Mouse (Mus musculus) testis, adult 2 months (tissue): ENCODE measurements around the gene Dynlrb2. TPM values are rescaled to one million over a fixed set of nuclear protein-coding genes. Genes with fewer than 3 reads are reported as not detected.
A peak's percentile ranks its signal among the peaks of the same experiment; 100 is the strongest.

Source experiments
- H3K27ac ChIP-seq: fragments of 200-500 bp; 2 replicates; pipeline ENCODE4 v1.5.1; 2012; ENCODE audit warnings: low read depth, low read length; ENCODE audit not compliant: control insufficient read depth, insufficient read depth
- H3K27me3 ChIP-seq: fragments of 200-500 bp; 2 replicates; pipeline ENCODE4 v1.6.1; 2012; ENCODE audit warnings: mild to moderate bottlenecking, low read length, moderate library complexity; ENCODE audit not compliant: control insufficient read depth, insufficient read depth
- H3K36me3 ChIP-seq: fragments of 200-500 bp; 2 replicates; pipeline ENCODE4 v1.6.1; 2012; ENCODE audit warnings: mild to moderate bottlenecking, low read length; ENCODE audit not compliant: control insufficient read depth, insufficient read depth
- H3K4me1 ChIP-seq: fragments of 200-500 bp; 2 replicates; pipeline ENCODE4 v1.6.1; 2012; ENCODE audit warnings: low read length; ENCODE audit not compliant: control insufficient read depth, insufficient read depth
- H3K4me3 ChIP-seq: fragments of 200-500 bp; 2 replicates; pipeline ENCODE4 v1.5.1; 2012; ENCODE audit warnings: low read depth, mild to moderate bottlenecking, low read length, moderate library complexity, mixed read lengths; ENCODE audit not compliant: control insufficient read depth
- CTCF ChIP-seq: fragments of 200-500 bp; IDR thresholded peaks from 2 replicates; pipeline ENCODE4 v1.5.1; 2012; ENCODE audit warnings: low read depth, mild to moderate bottlenecking, inconsistent platforms, low read length, moderate library complexity; ENCODE audit not compliant: control insufficient read depth, insufficient read depth, insufficient replicate concordance
- POLR2A ChIP-seq: fragments of 200-500 bp; IDR thresholded peaks from 2 replicates; pipeline ENCODE4 v1.6.1; 2012; ENCODE audit warnings: low read depth, mild to moderate bottlenecking, inconsistent platforms, low read length, moderate library complexity; ENCODE audit not compliant: control insufficient read depth
- polyA plus RNA-seq: library from polyadenylated mRNA; depleted of rRNA; stranded (reverse); fragments of >200 nt; gene quantifications from 2 replicates; pipeline ENCODE4 v1.2.3, GENCODE M21; 2012; rRNA removed

The Dynlrb2 gene
- polyA plus RNA-seq = 235 and 246 TPM in 2 replicates

DNA sequence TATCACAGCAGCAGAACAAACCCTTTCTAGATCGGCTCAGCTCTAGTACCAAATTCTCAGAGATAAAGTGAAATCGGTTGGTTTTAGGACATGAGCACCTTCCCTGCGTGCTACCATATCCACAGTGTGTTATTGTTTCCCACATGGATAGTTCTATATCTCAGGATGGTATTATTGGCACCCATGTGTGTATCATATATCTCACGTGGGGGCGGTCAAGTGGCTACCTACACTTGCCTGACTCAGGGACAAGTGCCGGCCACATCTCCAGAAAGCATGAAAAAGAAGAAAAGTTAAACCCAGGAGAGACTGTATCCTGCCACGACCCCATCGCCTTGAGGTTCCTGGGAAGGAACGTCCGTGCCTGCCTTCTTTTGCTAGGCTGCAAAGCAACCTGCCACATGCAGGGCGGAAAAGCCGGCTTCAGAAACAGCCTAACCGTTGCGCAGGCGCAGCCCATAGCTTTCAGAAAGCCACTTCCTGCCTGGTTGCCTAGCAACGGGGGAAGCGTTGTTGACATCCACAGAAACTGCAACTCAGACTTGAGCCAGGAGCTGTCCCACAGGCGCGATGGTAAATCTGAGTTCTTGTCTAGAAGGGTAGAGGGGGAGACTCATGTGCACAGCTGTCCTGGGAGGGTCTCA lies at the start of gene Dynlrb2:
TSS of gene Dynlrb2 (plus strand) at position 498 of the 644 bp plus-strand sequence.
- Histone ChIP-seq H3K36me3 (no peaks in the 10 kb centered on the region), H3K27me3 (no peaks in the 10 kb centered on the region), H3K4me3 (peak within 1 kb of the TSS; percentile 88), H3K27ac (peak within 1 kb of the TSS; percentile 79), H3K4me1 (peaks cover 11% of the 10 kb centered on the region)
- TF ChIP-seq CTCF (no peak), POLR2A (peak; percentile 80)

DNA sequence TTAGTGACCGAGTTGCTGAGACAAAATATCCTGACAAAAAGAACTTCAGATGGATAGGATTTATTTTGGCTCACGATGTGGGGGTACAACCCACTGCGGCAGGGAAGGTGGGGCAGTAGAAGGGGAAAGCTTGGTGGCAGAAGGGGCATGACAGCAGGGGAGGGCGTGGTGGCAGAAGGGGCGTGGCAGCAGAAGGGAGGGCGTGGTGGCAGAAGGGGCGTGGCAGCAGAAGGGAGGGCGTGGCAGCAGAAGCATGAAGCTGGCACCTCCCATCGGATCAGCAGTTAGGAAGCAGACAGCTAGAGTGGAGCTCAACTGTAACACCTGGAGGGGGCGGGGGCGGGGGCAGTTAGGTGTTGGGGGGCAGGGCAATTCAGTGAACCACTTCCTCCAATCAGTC lies 46.2 kb upstream of the Dynlrb2 start:
- TF ChIP-seq CTCF (no peak), POLR2A (no peak)
- Histone ChIP-seq H3K36me3 (no peaks in the 10 kb centered on the region), H3K4me1 (peaks cover 8% of the 10 kb centered on the region), H3K27ac (peak overlapping the region; percentile 48; the same call in 1 of the 2 replicates), H3K27me3 (no peaks in the 10 kb centered on the region), H3K4me3 (no peak overlapping the region)

DNA sequence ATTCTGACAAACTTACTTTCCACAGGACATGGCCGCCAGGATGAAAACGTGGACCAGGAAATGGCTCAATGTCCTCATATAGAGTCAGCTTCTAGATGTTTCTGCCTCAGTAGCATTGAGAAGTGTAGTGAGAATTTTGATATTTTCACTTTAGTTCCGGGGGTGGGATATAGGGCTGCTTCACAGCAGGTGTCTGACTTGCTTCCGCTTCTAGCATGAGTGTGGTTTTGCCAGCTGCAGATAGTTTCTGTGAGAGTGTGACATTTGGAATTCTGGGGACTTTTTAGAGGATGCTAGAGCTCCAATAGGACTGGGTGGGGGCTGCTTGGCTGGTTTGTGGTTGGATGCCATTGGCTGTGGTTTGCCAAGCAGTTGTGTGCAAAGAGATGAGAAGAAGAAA lies 43.3 kb upstream of the Dynlrb2 start:
- H3K27me3 ChIP-seq = no peaks in the 10 kb centered on the region
- no peak overlapping the region for H3K4me3 ChIP-seq
- H3K36me3 ChIP-seq = no peaks in the 10 kb centered on the region
- H3K4me1 ChIP-seq = peaks cover 8% of the 10 kb centered on the region
- no peak overlapping the region for H3K27ac ChIP-seq
- TF ChIP-seq CTCF (no peak), POLR2A (no peak)

DNA sequence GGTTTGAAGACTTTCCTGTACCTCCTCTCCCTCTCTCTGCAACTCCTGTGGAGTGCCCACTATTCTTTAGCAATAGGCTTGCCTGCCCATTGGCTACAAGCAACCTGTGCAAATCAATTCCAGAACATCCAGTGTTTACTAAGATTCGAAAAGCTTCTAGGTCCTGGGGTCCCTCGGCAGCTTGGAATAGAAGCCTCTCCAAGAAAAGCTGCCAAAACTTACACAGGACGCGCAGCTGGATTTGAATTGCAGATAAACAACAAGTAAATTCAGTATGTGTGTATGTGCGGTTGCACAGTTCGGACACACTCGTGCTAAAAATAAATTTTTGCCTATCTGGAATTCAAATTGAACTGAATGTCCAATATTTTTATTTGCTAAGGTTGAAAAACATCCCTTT lies 38.2 kb upstream of the Dynlrb2 start:
- TF ChIP-seq POLR2A (no peak), CTCF (no peak)
- Histone ChIP-seq H3K4me3 (no peak overlapping the region), H3K27me3 (no peaks in the 10 kb centered on the region), H3K36me3 (no peaks in the 10 kb centered on the region), H3K27ac (no peak overlapping the region), H3K4me1 (no peaks in the 10 kb centered on the region)

DNA sequence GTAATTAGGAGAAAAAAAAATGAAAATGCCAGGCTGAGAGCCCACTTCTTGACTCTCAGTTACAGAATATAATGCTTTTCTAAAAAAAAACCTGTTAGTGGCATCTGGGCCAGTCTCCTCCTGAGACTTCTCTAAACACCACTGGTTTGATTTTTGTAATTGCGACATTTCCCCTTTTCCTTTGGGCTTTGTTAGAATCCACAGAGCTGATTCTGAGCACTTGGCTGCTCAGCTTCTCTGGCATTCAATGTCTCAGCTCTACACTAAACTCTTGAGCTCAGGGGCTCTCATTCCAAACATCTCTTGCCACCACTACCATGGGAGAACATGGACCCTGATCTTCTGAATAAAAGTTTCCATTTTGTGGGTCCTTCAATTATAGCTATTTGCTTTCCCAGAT lies 37.7 kb upstream of the Dynlrb2 start:
- Histone ChIP-seq H3K27me3 (no peaks in the 10 kb centered on the region), H3K36me3 (no peaks in the 10 kb centered on the region), H3K27ac (no peak overlapping the region), H3K4me3 (no peak overlapping the region), H3K4me1 (no peaks in the 10 kb centered on the region)
- TF ChIP-seq POLR2A (no peak), CTCF (no peak)

DNA sequence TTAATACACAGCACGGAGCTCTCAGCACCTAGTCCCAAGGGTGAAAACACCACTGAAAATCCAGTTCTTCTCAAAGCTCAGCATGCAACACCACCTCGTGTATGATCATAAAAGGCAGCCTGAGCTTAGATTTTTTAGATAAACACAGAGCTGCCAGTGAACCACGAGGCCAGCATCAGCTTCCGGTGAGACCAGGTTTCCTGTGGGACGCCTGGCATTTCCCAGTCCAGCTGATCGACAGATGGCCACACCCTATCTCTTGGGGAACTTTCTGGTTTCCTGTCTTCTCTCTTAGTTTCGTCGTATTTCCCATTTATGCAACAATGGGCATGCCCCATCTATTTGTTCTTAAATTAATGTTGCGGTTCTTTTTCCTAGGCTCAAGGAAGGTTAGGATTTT lies 26.8 kb upstream of the Dynlrb2 start:
- TF ChIP-seq POLR2A = no peak
- no peak for TF ChIP-seq CTCF

DNA sequence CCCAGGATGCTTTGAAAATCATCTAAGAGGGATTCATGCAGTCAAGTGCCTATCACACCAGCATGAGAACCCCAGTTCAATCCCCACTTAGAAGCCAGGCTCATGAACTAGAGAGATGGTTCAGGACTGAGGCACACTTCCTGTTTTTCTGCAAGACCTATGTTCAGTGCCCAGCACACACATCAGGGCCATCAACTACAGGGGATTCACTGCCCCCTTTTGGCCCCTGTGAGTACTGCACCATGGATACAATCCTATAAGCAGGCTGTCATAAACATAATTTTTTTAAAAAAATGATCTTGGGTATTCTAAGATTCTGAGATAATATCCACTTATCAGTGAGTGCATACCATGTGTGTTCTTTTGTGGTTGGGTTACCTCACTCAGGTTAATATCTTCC lies 26.1 kb upstream of the Dynlrb2 start:
- Histone ChIP-seq H3K4me3 (no peak overlapping the region), H3K27ac (no peak overlapping the region), H3K4me1 (no peaks in the 10 kb centered on the region), H3K36me3 (no peaks in the 10 kb centered on the region), H3K27me3 (no peaks in the 10 kb centered on the region)
- TF ChIP-seq CTCF (peak; percentile 33; the same call in 1 of the 2 replicates), POLR2A (no peak)

More for the DNA sequence above, 26.8 kb upstream of the Dynlrb2 start:
- Histone ChIP-seq H3K27me3 (no peaks in the 10 kb centered on the region), H3K4me1 (no peaks in the 10 kb centered on the region), H3K4me3 (no peak overlapping the region), H3K27ac (no peak overlapping the region), H3K36me3 (no peaks in the 10 kb centered on the region)
